Mouse (Mus musculus) liver, postnatal 0 days (tissue): Measurements from ENCODE around the gene St3gal5. TPM values are rescaled to one million over a fixed set of nuclear protein-coding genes. Genes with fewer than 3 reads are reported as not detected.
"Not testable (repeated sequence)": the region's sequence is repeated elsewhere in the genome, so short reads cannot be mapped to it uniquely, and the experiment has no call there.

Experiments
- ATAC-seq: fragments of 200-750 bp; cut with Nextera tagmentation; 2 replicates; pipeline ENCODE4 v1.8.0; 2017; ENCODE audit warnings: mild to moderate bottlenecking, moderate library complexity
- DNase-seq: peaks from one replicate; pipeline ENCODE4 v3.0.0-alpha.2; 2016
- H3K27ac ChIP-seq: fragments of 300-500 bp; sonication (generic); 2 replicates; pipeline ENCODE4 v1.5.1; 2014; ENCODE audit warnings: antibody characterized with exemption, moderate library complexity, mild to moderate bottlenecking, low read depth
- H3K27me3 ChIP-seq: fragments of 300-500 bp; sonication (generic); 2 replicates; pipeline ENCODE4 v1.6.1; 2014; ENCODE audit warnings: low read length, control low read depth, mixed read lengths; ENCODE audit not compliant: insufficient read depth
- H3K36me3 ChIP-seq: fragments of 300-500 bp; sonication (generic); replicated peaks from 2 replicates; pipeline ENCODE4 v1.6.1; 2014; ENCODE audit warnings: mild to moderate bottlenecking, control low read depth, low read length, moderate library complexity, mixed read lengths; ENCODE audit not compliant: insufficient read depth
- H3K4me1 ChIP-seq: fragments of 300-500 bp; sonication (generic); 2 replicates; pipeline ENCODE4 v1.6.1; 2014; ENCODE audit warnings: antibody characterized with exemption, mild to moderate bottlenecking, control low read depth; ENCODE audit not compliant: insufficient read depth
- H3K4me2 ChIP-seq: fragments of 300-500 bp; sonication (generic); 2 replicates; pipeline ENCODE4 v1.6.1; 2014; ENCODE audit warnings: low read depth, mild to moderate bottlenecking, low read length, moderate library complexity, mixed read lengths
- H3K4me3 ChIP-seq: fragments of 300-500 bp; sonication (generic); 2 replicates; pipeline ENCODE4 v1.5.1; 2014; ENCODE audit warnings: low read depth, low read length
- H3K9ac ChIP-seq: fragments of 300-500 bp; sonication (generic); replicated peaks from 2 replicates; pipeline ENCODE4 v1.6.1; 2014; ENCODE audit warnings: mild to moderate bottlenecking, moderate library complexity
- H3K9me3 ChIP-seq: fragments of 300-500 bp; sonication (generic); 2 replicates; pipeline ENCODE4 v1.6.1; 2016; ENCODE audit warnings: mild to moderate bottlenecking, control low read depth, low read length, mixed read lengths
- CTCF ChIP-seq: sonication (generic); IDR thresholded peaks from 2 replicates; pipeline ENCODE4 v1.5.1; 2016; ENCODE audit warnings: antibody characterized with exemption, low read depth
- EP300 ChIP-seq: IDR thresholded peaks from 2 replicates; pipeline ENCODE4 v1.6.1; 2016; ENCODE audit warnings: antibody characterized with exemption, low read depth, mild to moderate bottlenecking
- WGBS: fragments of 180-500 bp; shearing (Covaris S2); extraction: QIAGEN DNeasy Blood & Tissue Kit; methylation state at CpG from one replicate; pipeline ENCODE4 v1.1.7; 2014; ENCODE audit not compliant: insufficient replicate concordance; 5-methylcytosine and 5-hydroxymethylcytosine counted together
- polyA plus RNA-seq: library from polyadenylated mRNA; unstranded; fragments of >200 nt; fragmentation: Nextera tagmentation; extraction: Ambion mirVana; gene quantifications from 2 replicates; pipeline ENCODE4 v1.2.1, GENCODE M21; 2015

Gene St3gal5
- polyA plus RNA-seq, 1 experiment from 2014 or later: 212 TPM

- Histone ChIP-seq H3K27ac (no peak overlapping the region), H3K4me3 (no peak overlapping the region), H3K9ac (no peak overlapping the region), H3K9me3 (no peaks in the 10 kb centered on the region), H3K4me1 (peaks cover 3% of the 10 kb centered on the region), H3K4me2 (no peak overlapping the region), H3K36me3 (no peaks in the 10 kb centered on the region), H3K27me3 (no peaks in the 10 kb centered on the region)
- ATAC-seq (no peak), DNase-seq (no peak)
- TF ChIP-seq EP300 (no peak), CTCF (no peak)
- 79% methylated on average over 2 of the region's 2 CpGs for WGBS
These were observed 40.8 kb upstream of the St3gal5 start for GRCm38 (mm10) chr6:72056548-72056947.

- Histone ChIP-seq H3K27me3 (no peaks in the 10 kb centered on the region), H3K9me3 (no peaks in the 10 kb centered on the region), H3K27ac (peak overlapping the region; percentile 91), H3K4me2 (peak overlapping the region; percentile 64), H3K9ac (peak overlapping the region; percentile 59; the same call in 1 of the 2 replicates), H3K36me3 (no peaks in the 10 kb centered on the region), H3K4me3 (0 out of 2 replicates have a peak overlapping the region, but pooled peaks have one; percentile 13), H3K4me1 (no peaks in the 10 kb centered on the region; the same call in none of the 2 replicates)
- TF ChIP-seq EP300 (peak; percentile 68; the same call in 1 of the 2 replicates), CTCF (no peak)
- WGBS: 69% methylated on average over 9 of the region's 9 CpGs
- ATAC-seq (peak; percentile 97), DNase-seq (peak; percentile 48)
These were observed 38.9 kb upstream of the St3gal5 start for GRCm38 (mm10) chr6:72058398-72058889.

- H3K27me3 ChIP-seq, H3K9me3 ChIP-seq, H3K4me3 ChIP-seq, H3K4me1 ChIP-seq, H3K9ac ChIP-seq, H3K4me2 ChIP-seq, H3K36me3 ChIP-seq, ATAC-seq: not testable (repeated sequence)
- 0 out of 2 replicates have a peak overlapping the region, but pooled peaks have one; percentile 25 for H3K27ac ChIP-seq
- peak; percentile 16 for DNase-seq
- 73% methylated on average over 9 of the region's 10 CpGs for WGBS
These were observed 36.7 kb upstream of the St3gal5 start for GRCm38 (mm10) chr6:72060677-72061076.

- peaks cover 4% of the 10 kb centered on the region for H3K4me1 ChIP-seq
- H3K27ac ChIP-seq: peak overlapping the region; percentile 53; the same call in 1 of the 2 replicates
- no peak overlapping the region for H3K4me3 ChIP-seq
- H3K36me3 ChIP-seq: no peaks in the 10 kb centered on the region
- H3K27me3 ChIP-seq: no peaks in the 10 kb centered on the region
- no peak for TF ChIP-seq EP300
- TF ChIP-seq CTCF: no peak
- DNase-seq: no peak
- ATAC-seq: peak; percentile 44
- WGBS: 65% methylated on average over 6 of the region's 6 CpGs
- no peak overlapping the region for H3K4me2 ChIP-seq
- H3K9me3 ChIP-seq: no peaks in the 10 kb centered on the region
- H3K9ac ChIP-seq: no peak overlapping the region
These were observed 33.7 kb upstream of the St3gal5 start for GRCm38 (mm10) chr6:72063718-72064117.

GRCm38 (mm10) chr6:72065988-72066387 is 31.4 kb upstream of the St3gal5 start:
- DNase-seq (no peak), ATAC-seq (no peak)
- Histone ChIP-seq H3K4me2 (no peak overlapping the region), H3K27me3 (no peaks in the 10 kb centered on the region), H3K9me3 (no peaks in the 10 kb centered on the region), H3K36me3 (no peaks in the 10 kb centered on the region), H3K27ac (no peak overlapping the region), H3K4me1 (peaks cover 5% of the 10 kb centered on the region; the same call in 1 of the 2 replicates), H3K4me3 (no peak overlapping the region), H3K9ac (no peak overlapping the region)
- 62% methylated on average over 9 of the region's 10 CpGs for WGBS
- TF ChIP-seq EP300 (no peak), CTCF (no peak)

- Histone ChIP-seq H3K9me3 (no peaks in the 10 kb centered on the region), H3K9ac (no peak overlapping the region), H3K27me3 (no peaks in the 10 kb centered on the region), H3K36me3 (no peaks in the 10 kb centered on the region), H3K4me2 (no peak overlapping the region), H3K4me3 (no peak overlapping the region), H3K27ac (no peak overlapping the region), H3K4me1 (peaks cover 9% of the 10 kb centered on the region; the same call in 1 of the 2 replicates)
- no peak for DNase-seq
- 87% methylated on average over 4 of the region's 4 CpGs for WGBS
- TF ChIP-seq CTCF: no peak
- TF ChIP-seq EP300: no peak
- ATAC-seq: no peak
These were observed 29.0 kb upstream of the St3gal5 start for GRCm38 (mm10) chr6:72068436-72068835.
